Mouse (Mus musculus): ENCODE measurements around the gene 1700028P14Rik. TPM values are rescaled to one million over a fixed set of nuclear protein-coding genes. Genes with fewer than 3 reads are reported as not detected.
"Not testable (repeated sequence)": the region's sequence is repeated elsewhere in the genome, so short reads cannot be mapped to it uniquely, and the experiment has no call there.

Gene 1700028P14Rik
- 1.1 and 2.1 TPM in 2 replicates for polyA plus RNA-seq (2012; rRNA removed)

GRCm38 (mm10) chr19:23652644-23653043 is at the start of gene 1700028P14Rik:
Gene 1700028P14Rik, minus strand, starts transcription at chr19:23652812.
- DNase-seq: peak; percentile 32
- TF ChIP-seq CTCF (IDR thresholded peaks at IDR 0.05; ENCODE audit: insufficient read depth, low read length) (no peak), POLR2A (IDR thresholded peaks at IDR 0.05; ENCODE audit: borderline replicate concordance, extremely low read depth, low read depth, low read length) (no peak)
- peak within 1 kb of the TSS; percentile 26 for H3K4me3 ChIP-seq (replicated peaks; ENCODE audit: extremely low read depth, low read depth, low read length)
- 12% methylated on average over 13 of the region's 13 CpGs for WGBS
- no peaks in the 10 kb centered on the region for H3K4me1 ChIP-seq (ENCODE audit: control insufficient read depth, insufficient read depth, low read length)

- DNase-seq: no peak
- Histone ChIP-seq H3K4me3 (replicated peaks; ENCODE audit: extremely low read depth, low read depth, low read length) (no peak overlapping the region), H3K4me1 (ENCODE audit: control insufficient read depth, insufficient read depth, low read length) (0 out of 2 replicates have a peak, but pooled peaks cover 4% of the 10 kb centered on the region)
- TF ChIP-seq POLR2A (IDR thresholded peaks at IDR 0.05; ENCODE audit: borderline replicate concordance, extremely low read depth, low read depth, low read length) (no peak), CTCF (IDR thresholded peaks at IDR 0.05; ENCODE audit: insufficient read depth, low read length) (no peak)
- 85% methylated on average over 4 of the region's 4 CpGs for WGBS
These were observed 46.5 kb upstream of the 1700028P14Rik start for GRCm38 (mm10) chr19:23699131-23699530.

- 54% methylated on average over 7 of the region's 7 CpGs for WGBS
- TF ChIP-seq POLR2A (IDR thresholded peaks at IDR 0.05; ENCODE audit: borderline replicate concordance, extremely low read depth, low read depth, low read length) (no peak), CTCF (IDR thresholded peaks at IDR 0.05; ENCODE audit: insufficient read depth, low read length) (no peak)
- Histone ChIP-seq H3K4me1 (ENCODE audit: control insufficient read depth, insufficient read depth, low read length) (0 out of 2 replicates have a peak, but pooled peaks cover 4% of the 10 kb centered on the region), H3K4me3 (replicated peaks; ENCODE audit: extremely low read depth, low read depth, low read length) (no peak overlapping the region)
- no peak for DNase-seq
These were observed 45.8 kb upstream of the 1700028P14Rik start for GRCm38 (mm10) chr19:23698366-23698765.

- DNase-seq: no peak
- WGBS: 61% methylated on average over 8 of the region's 8 CpGs
- H3K4me3 ChIP-seq (replicated peaks; ENCODE audit: extremely low read depth, low read depth, low read length): no peak overlapping the region
- TF ChIP-seq CTCF (IDR thresholded peaks at IDR 0.05; ENCODE audit: insufficient read depth, low read length) (no peak), POLR2A (IDR thresholded peaks at IDR 0.05; ENCODE audit: borderline replicate concordance, extremely low read depth, low read depth, low read length) (no peak)
- 0 out of 2 replicates have a peak, but pooled peaks cover 4% of the 10 kb centered on the region for H3K4me1 ChIP-seq (ENCODE audit: control insufficient read depth, insufficient read depth, low read length)
These were observed 45.2 kb upstream of the 1700028P14Rik start for GRCm38 (mm10) chr19:23697861-23698260.

- TF ChIP-seq CTCF (IDR thresholded peaks at IDR 0.05; ENCODE audit: insufficient read depth, low read length) (no peak), POLR2A (IDR thresholded peaks at IDR 0.05; ENCODE audit: borderline replicate concordance, extremely low read depth, low read depth, low read length) (no peak)
- Histone ChIP-seq H3K4me3 (replicated peaks; ENCODE audit: extremely low read depth, low read depth, low read length) (no peak overlapping the region), H3K4me1 (ENCODE audit: control insufficient read depth, insufficient read depth, low read length) (0 out of 2 replicates have a peak, but pooled peaks cover 4% of the 10 kb centered on the region)
- WGBS: 73% methylated on average over 4 of the region's 4 CpGs
- no peak for DNase-seq
These were observed 41.7 kb upstream of the 1700028P14Rik start for GRCm38 (mm10) chr19:23694344-23694743.

- peak; percentile 16 for DNase-seq
- 30% methylated on average over 4 of the region's 4 CpGs for WGBS
- H3K4me3 ChIP-seq (replicated peaks; ENCODE audit: extremely low read depth, low read depth, low read length): no peak overlapping the region
- no peaks in the 10 kb centered on the region for H3K4me1 ChIP-seq (ENCODE audit: control insufficient read depth, insufficient read depth, low read length)
- TF ChIP-seq POLR2A (IDR thresholded peaks at IDR 0.05; ENCODE audit: borderline replicate concordance, extremely low read depth, low read depth, low read length) (no peak), CTCF (IDR thresholded peaks at IDR 0.05; ENCODE audit: insufficient read depth, low read length) (no peak)
These were observed 35.9 kb upstream of the 1700028P14Rik start for GRCm38 (mm10) chr19:23688421-23688946.

GRCm38 (mm10) chr19:23687296-23688021 is 34.8 kb upstream of the 1700028P14Rik start, which contains the start of gene Ptar1:
Gene Ptar1, plus strand, starts transcription at chr19:23687429.
- DNase-seq: peak; percentile 95
- H3K4me3 ChIP-seq (replicated peaks; ENCODE audit: extremely low read depth, low read depth, low read length): peak within 1 kb of the TSS; percentile 67
- H3K4me1 ChIP-seq (ENCODE audit: control insufficient read depth, insufficient read depth, low read length): no peaks in the 10 kb centered on the region
- WGBS: under 1% methylated on average over 91 of the region's 93 CpGs
- no peak for TF ChIP-seq CTCF (IDR thresholded peaks at IDR 0.05; ENCODE audit: insufficient read depth, low read length)
- peak; percentile 87; the same call in 1 of the 2 replicates for TF ChIP-seq POLR2A (IDR thresholded peaks at IDR 0.05; ENCODE audit: borderline replicate concordance, extremely low read depth, low read depth, low read length)

- WGBS: under 1% methylated on average over 14 of the region's 14 CpGs
- Histone ChIP-seq H3K4me3 (replicated peaks; ENCODE audit: extremely low read depth, low read depth, low read length) (peak overlapping the region; percentile 67), H3K4me1 (ENCODE audit: control insufficient read depth, insufficient read depth, low read length) (no peaks in the 10 kb centered on the region)
- no peak for TF ChIP-seq POLR2A (IDR thresholded peaks at IDR 0.05; ENCODE audit: borderline replicate concordance, extremely low read depth, low read depth, low read length)
- no peak for TF ChIP-seq CTCF (IDR thresholded peaks at IDR 0.05; ENCODE audit: insufficient read depth, low read length)
- no peak for DNase-seq
These were observed 34.3 kb upstream of the 1700028P14Rik start for GRCm38 (mm10) chr19:23686962-23687295.

GRCm38 (mm10) chr19:23675656-23676055 is 23.0 kb upstream of the 1700028P14Rik start:
- not testable (repeated sequence) for DNase-seq; H3K4me3 ChIP-seq (replicated peaks; ENCODE audit: extremely low read depth, low read depth, low read length); H3K4me1 ChIP-seq (ENCODE audit: control insufficient read depth, insufficient read depth, low read length)
- 92% methylated on average over 8 of the region's 8 CpGs for WGBS

GRCm38 (mm10) chr19:23673021-23673420 is 20.4 kb upstream of the 1700028P14Rik start:
- no peak for DNase-seq
- TF ChIP-seq CTCF (IDR thresholded peaks at IDR 0.05; ENCODE audit: insufficient read depth, low read length) (no peak), POLR2A (IDR thresholded peaks at IDR 0.05; ENCODE audit: borderline replicate concordance, extremely low read depth, low read depth, low read length) (no peak)
- 59% methylated on average over 2 of the region's 2 CpGs for WGBS
- no peak overlapping the region for H3K4me3 ChIP-seq (replicated peaks; ENCODE audit: extremely low read depth, low read depth, low read length)
- no peaks in the 10 kb centered on the region for H3K4me1 ChIP-seq (ENCODE audit: control insufficient read depth, insufficient read depth, low read length)

Measured in lung, adult 2 months (tissue).